Mouse (Mus musculus) kidney, postnatal 0 days (tissue): Measurements from ENCODE around the gene Ascl2. TPM values are rescaled to one million over a fixed set of nuclear protein-coding genes. Genes with fewer than 3 reads are reported as not detected.
A peak's percentile ranks its signal among the peaks of the same experiment; 100 is the strongest.

Experiments used
- ATAC-seq: fragments of 200-750 bp; cut with Nextera tagmentation; replicated peaks from 2 replicates; pipeline ENCODE4 v1.8.0; 2017; ENCODE audit warnings: low read depth, moderate number of reproducible peaks, moderate TSS enrichment, moderate library complexity; ENCODE audit not compliant: low FRiP score
- DNase-seq: peaks from one replicate; pipeline ENCODE4 v3.0.0-alpha.2; 2016; ENCODE audit warnings: low spot score
- H3K27ac ChIP-seq: fragments of 300-500 bp; sonication (generic); 2 replicates; pipeline ENCODE4 v1.5.1; 2014; ENCODE audit warnings: mild to moderate bottlenecking
- H3K27me3 ChIP-seq: fragments of 300-500 bp; sonication (generic); 2 replicates; pipeline ENCODE4 v1.6.1; 2014; ENCODE audit warnings: low read length, mixed read lengths; ENCODE audit not compliant: insufficient read depth
- H3K36me3 ChIP-seq: fragments of 300-500 bp; sonication (generic); 2 replicates; pipeline ENCODE4 v1.6.1; 2014; ENCODE audit warnings: low read length, mixed read lengths; ENCODE audit not compliant: insufficient read depth
- H3K4me1 ChIP-seq: fragments of 300-500 bp; sonication (generic); replicated peaks from 2 replicates; pipeline ENCODE4 v1.6.1; 2014; ENCODE audit warnings: antibody characterized with exemption, low read length, mixed read lengths; ENCODE audit not compliant: insufficient read depth
- H3K4me2 ChIP-seq: fragments of 300-500 bp; sonication (generic); 2 replicates; pipeline ENCODE4 v1.6.1; 2014; ENCODE audit warnings: mild to moderate bottlenecking, low read length, moderate library complexity, mixed read lengths
- H3K4me3 ChIP-seq: fragments of 300-500 bp; sonication (generic); replicated peaks from 2 replicates; pipeline ENCODE4 v1.5.1; 2014; ENCODE audit warnings: low read depth, low read length
- H3K9ac ChIP-seq: fragments of 300-500 bp; sonication (generic); 2 replicates; pipeline ENCODE4 v1.6.1; 2014; ENCODE audit warnings: low read depth, low read length
- H3K9me3 ChIP-seq: fragments of 300-500 bp; sonication (generic); replicated peaks from 2 replicates; pipeline ENCODE4 v1.6.1; 2016; ENCODE audit warnings: low read length, inconsistent platforms, mixed read lengths
- CTCF ChIP-seq: IDR thresholded peaks from 2 replicates; pipeline ENCODE4 v1.5.1; 2016; ENCODE audit warnings: antibody characterized with exemption, low read depth, mild to moderate bottlenecking, moderate library complexity
- WGBS: fragments of 180-500 bp; shearing (Covaris S2); extraction: QIAGEN DNeasy Blood & Tissue Kit; methylation state at CpG from one replicate; pipeline ENCODE4 v1.1.7; 2014; 5-methylcytosine and 5-hydroxymethylcytosine counted together
- polyA plus RNA-seq: library from polyadenylated mRNA; unstranded; fragments of >200 nt; fragmentation: Nextera tagmentation; extraction: Ambion mirVana; gene quantifications from 2 replicates; pipeline ENCODE4 v1.2.1, GENCODE M21; 2015

The Ascl2 gene
- polyA plus RNA-seq, 1 experiment from 2014 or later, result 1.2 TPM

DNA sequence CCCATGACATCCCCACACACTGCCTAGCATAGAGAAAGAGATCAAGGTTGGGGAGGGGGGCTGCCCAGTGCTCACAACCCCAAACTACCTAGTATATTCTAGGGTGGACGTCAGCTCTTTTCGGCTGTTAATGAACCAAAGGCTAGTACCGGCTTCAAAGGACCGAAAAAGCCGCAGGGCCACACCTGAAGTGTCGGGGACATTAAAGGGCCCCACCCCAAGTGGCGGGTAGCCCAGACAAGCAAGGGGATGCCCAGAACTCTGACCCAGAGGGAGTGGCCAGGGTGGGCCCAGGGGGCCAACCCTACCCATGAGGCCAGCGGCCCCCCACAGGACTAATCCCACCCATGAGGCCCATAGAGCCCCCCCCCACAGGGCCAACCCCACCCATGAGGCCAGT is 41.8 kb downstream of the Ascl2 start:
- no peak overlapping the region for H3K4me2 ChIP-seq
- no peaks in the 10 kb centered on the region for H3K4me1 ChIP-seq
- no peak overlapping the region for H3K4me3 ChIP-seq
- DNase-seq (no peak), ATAC-seq (no peak)
- H3K36me3 ChIP-seq, result no peaks in the 10 kb centered on the region
- H3K27me3 ChIP-seq, result no peaks in the 10 kb centered on the region
- no peak overlapping the region for H3K9ac ChIP-seq
- no peak overlapping the region for H3K27ac ChIP-seq
- no peaks in the 10 kb centered on the region for H3K9me3 ChIP-seq
- 73% methylated on average over 8 of the region's 8 CpGs for WGBS
- no peak for TF ChIP-seq CTCF

DNA sequence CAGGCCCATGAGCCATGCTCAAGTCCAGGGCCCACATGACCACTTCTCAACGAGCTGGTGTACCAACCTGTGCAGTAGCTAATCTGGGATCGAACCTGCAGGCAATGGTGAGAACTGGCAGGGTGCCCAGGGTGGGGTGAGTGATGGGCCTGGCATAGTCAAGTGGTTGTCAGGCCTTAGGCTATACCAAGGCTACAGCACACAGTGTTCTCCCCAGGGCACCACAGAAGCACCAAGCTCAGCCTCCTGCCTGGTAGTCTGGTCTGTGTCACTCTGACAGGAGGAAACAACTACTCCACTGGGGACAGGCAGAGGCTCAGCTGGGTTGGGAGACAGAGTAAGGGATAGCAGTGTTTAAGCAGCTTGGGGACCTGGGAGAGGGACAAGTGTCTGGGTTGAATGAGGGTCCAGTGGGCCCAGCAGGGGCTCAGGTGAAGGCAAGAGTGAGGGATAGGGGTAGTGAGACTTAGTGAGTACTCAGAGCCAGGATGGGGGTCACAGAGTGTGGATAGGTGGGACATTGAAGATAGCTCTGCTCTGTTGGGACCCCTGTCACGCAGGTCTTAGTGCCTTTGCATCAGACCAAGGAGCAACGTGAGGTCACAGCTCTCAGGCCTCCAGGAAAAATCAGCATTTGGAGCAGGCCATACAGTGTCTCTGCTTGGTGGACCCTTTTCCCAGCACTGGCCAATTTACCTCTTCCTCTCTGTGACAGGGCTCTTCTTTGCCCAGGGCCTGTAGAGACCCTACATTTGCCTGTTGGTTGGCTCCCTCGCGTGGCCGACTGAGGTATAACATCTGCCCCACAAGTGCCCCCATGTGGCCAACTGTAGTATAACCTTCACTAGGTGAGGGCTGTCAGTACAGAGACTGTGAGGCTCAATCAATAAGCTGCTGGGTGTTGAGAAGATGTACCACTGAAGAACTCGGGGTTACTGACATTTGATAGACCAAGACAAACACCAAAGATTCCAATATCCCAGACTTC is 50.1 kb downstream of the Ascl2 start:
- TF ChIP-seq CTCF, result peak; percentile 100
- DNase-seq, result peak; percentile 75
- Histone ChIP-seq H3K27ac (no peak overlapping the region), H3K27me3 (no peaks in the 10 kb centered on the region), H3K4me2 (no peak overlapping the region), H3K36me3 (no peaks in the 10 kb centered on the region), H3K4me1 (no peaks in the 10 kb centered on the region), H3K4me3 (no peak overlapping the region), H3K9me3 (no peaks in the 10 kb centered on the region), H3K9ac (no peak overlapping the region)
- ATAC-seq, result peak; percentile 60; the same call in 1 of the 2 replicates
- 35% methylated on average over 8 of the region's 8 CpGs for WGBS

DNA sequence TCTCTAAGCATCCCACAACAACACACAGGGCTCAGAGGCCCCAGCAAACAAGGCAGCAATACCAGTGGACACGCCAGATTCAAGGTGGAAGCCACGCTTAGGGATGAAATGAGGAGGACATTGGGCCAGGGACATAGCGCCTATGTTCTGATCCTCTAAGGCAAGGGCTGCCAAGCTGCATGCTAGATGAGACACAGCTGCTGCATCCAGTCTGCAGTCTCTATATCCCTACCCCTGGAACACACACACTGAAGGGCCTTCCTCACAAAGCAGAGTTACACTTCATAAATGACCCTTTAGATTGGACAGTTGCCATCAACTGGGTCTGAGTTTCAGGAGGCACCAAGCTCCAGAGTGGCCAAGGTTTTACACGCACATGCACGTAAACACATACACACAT is 51.4 kb downstream of the Ascl2 start:
- ATAC-seq, result no peak
- Histone ChIP-seq H3K27me3 (no peaks in the 10 kb centered on the region), H3K36me3 (no peaks in the 10 kb centered on the region), H3K27ac (no peak overlapping the region), H3K4me3 (no peak overlapping the region), H3K4me1 (no peaks in the 10 kb centered on the region), H3K4me2 (no peak overlapping the region), H3K9me3 (no peaks in the 10 kb centered on the region), H3K9ac (no peak overlapping the region)
- WGBS, result 75% methylated on average over 5 of the region's 5 CpGs
- DNase-seq, result no peak
- no peak for TF ChIP-seq CTCF

Other genes with a start within 250 kb of the Ascl2 start
- not detected in 2 replicates for gene Ins2, start 225.9 kb downstream of the Ascl2 start, polyA plus RNA-seq
- gene Th, start 38.1 kb downstream of the Ascl2 start, polyA plus RNA-seq, result 0.20 and 0.57 TPM in 2 replicates
- 1.0 and 1.1 TPM in 2 replicates for gene Tspan32, start 35.8 kb upstream of the Ascl2 start, polyA plus RNA-seq
- gene Cd81, start 83.5 kb upstream of the Ascl2 start, polyA plus RNA-seq, result 621 and 647 TPM in 2 replicates
- gene Tssc4, start 100.0 kb upstream of the Ascl2 start, polyA plus RNA-seq, result 69.1 and 72.3 TPM in 2 replicates
- gene Trpm5, start 125.4 kb upstream of the Ascl2 start, polyA plus RNA-seq, result 3.4 and 3.9 TPM in 2 replicates
- 12.6 and 13.4 TPM in 2 replicates for gene Kcnq1, start 137.1 kb upstream of the Ascl2 start, polyA plus RNA-seq